In the genomic region with DNA sequence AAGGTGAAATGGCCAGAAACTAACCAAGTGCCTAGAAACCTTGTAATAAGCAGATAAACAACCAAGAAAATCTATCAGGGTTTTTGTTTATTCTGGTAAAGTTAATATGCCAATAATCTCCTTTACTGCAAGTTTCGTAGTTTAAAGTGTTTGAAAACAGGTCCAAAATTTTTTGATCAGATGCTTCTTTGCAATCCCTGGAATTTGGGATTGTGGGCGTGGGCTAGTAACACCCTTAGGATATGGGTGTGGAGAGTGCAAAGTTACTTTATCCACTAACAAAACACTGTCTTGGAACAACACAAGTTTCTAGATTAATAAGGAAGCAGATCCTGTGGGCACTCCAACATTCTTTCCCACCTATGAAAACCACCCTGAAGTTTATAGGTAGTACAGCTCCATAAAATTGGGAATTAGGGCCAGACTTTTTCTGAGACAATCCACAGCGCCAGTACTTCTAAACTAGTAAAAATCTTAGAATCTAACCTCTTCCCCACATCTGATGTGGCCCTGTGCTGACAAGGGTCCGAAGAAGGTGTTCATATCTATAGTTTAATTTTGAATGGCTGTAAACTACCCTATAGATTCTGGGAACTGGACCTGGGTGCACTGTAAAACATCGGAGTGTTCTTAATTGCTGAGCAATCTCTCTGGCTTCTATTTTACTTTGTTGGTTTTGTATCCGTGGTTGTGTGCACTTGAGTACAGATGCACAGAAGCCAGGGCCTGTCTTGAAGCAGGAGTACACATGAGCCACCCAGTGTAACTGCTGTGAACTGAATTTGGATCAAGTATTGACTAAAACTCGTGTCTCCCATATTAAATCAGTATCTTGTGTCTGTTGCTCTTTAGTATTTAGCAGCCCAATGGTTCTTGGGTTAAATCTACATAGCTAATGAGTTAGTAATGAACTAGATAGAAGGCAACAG, we compare ENCODE assay signal across 8 mouse cellular contexts. TPM values are rescaled to one million over a fixed set of nuclear protein-coding genes. Genes with fewer than 3 reads are reported as not detected.
DNase-seq lines count a peak whose midpoint lies in the region; ATAC-seq and TF ChIP-seq lines count a peak whose summit lies in the region.

No protein-coding gene starts in this region.

- WGBS in embryonic facial prominence, embryonic 15.5 days, result 7% methylated on average over 7 of the region's 7 CpGs
- WGBS in limb, embryonic 14.5 days, result 6% methylated on average over 7 of the region's 7 CpGs
- 10% methylated on average over 7 of the region's 7 CpGs for WGBS in stomach, embryonic 15.5 days

- H3K4me2 ChIP-seq in embryonic facial prominence, embryonic 15.5 days (replicated peaks), result peak overlapping the region; percentile 85
- peak overlapping the region; percentile 81 for H3K4me2 ChIP-seq in limb, embryonic 14.5 days (replicated peaks; ENCODE audit: low read depth, low read length, severe bottlenecking)
- peak overlapping the region; percentile 72 for H3K4me2 ChIP-seq in stomach, embryonic 15.5 days

- peaks cover 33% of the 10 kb centered on the region for H3K36me3 ChIP-seq in megakaryocyte, embryonic 14.5 days (replicated peaks; ENCODE audit: low read length)
- H3K36me3 ChIP-seq in embryonic facial prominence, embryonic 15.5 days, result peaks cover 19% of the 10 kb centered on the region
- peaks cover 22% of the 10 kb centered on the region for H3K36me3 ChIP-seq in limb, embryonic 14.5 days (ENCODE audit: control insufficient read depth, insufficient read depth, low read length)
- H3K36me3 ChIP-seq in stomach, embryonic 15.5 days, result peaks cover 19% of the 10 kb centered on the region

- H3K27me3 ChIP-seq in megakaryocyte, embryonic 14.5 days (replicated peaks), result no peaks in the 10 kb centered on the region
- H3K27me3 ChIP-seq in embryonic facial prominence, embryonic 15.5 days, result no peaks in the 10 kb centered on the region
- no peaks in the 10 kb centered on the region for H3K27me3 ChIP-seq in limb, embryonic 14.5 days (ENCODE audit: control insufficient read depth, insufficient read depth, low read length)
- no peaks in the 10 kb centered on the region for H3K27me3 ChIP-seq in stomach, embryonic 15.5 days (replicated peaks)

- peak overlapping the region; percentile 87 for H3K27ac ChIP-seq in embryonic facial prominence, embryonic 15.5 days (replicated peaks)
- H3K27ac ChIP-seq in limb, embryonic 14.5 days (replicated peaks; ENCODE audit: low read depth, low read length), result peak overlapping the region; percentile 74
- peak overlapping the region; percentile 88 for H3K27ac ChIP-seq in stomach, embryonic 15.5 days

- H3K9ac ChIP-seq in embryonic facial prominence, embryonic 15.5 days, result peak overlapping the region; percentile 64
- H3K9ac ChIP-seq in limb, embryonic 14.5 days (ENCODE audit: low read depth, low read length, severe bottlenecking), result peak overlapping the region; percentile 71
- peak overlapping the region; percentile 67 for H3K9ac ChIP-seq in stomach, embryonic 15.5 days

- no peak for ATAC-seq in megakaryocyte, adult 5-6 weeks (ENCODE audit: poor library complexity, severe bottlenecking)
- no peak for ATAC-seq in embryonic facial prominence, embryonic 15.5 days (ENCODE audit: insufficient number of reproducible peaks, low FRiP score, low TSS enrichment, low read depth)
- ATAC-seq in limb, embryonic 14.5 days (ENCODE audit: low FRiP score, low read depth), result no peak
- no peak for ATAC-seq in stomach, embryonic 15.5 days (ENCODE audit: insufficient read depth, low FRiP score, low read depth)
- no peak for ATAC-seq in megakaryocyte progenitor cell, adult 5-6 weeks (replicated peaks; ENCODE audit: poor library complexity)

- H3K4me3 ChIP-seq in megakaryocyte, embryonic 14.5 days (replicated peaks), result peak overlapping the region; percentile 100
- H3K4me3 ChIP-seq in embryonic facial prominence, embryonic 15.5 days (replicated peaks), result peak overlapping the region; percentile 78
- H3K4me3 ChIP-seq in limb, embryonic 14.5 days (replicated peaks; ENCODE audit: low read length), result peak overlapping the region; percentile 82
- peak overlapping the region; percentile 69 for H3K4me3 ChIP-seq in stomach, embryonic 15.5 days (replicated peaks)

- no peaks in the 10 kb centered on the region for H3K9me3 ChIP-seq in megakaryocyte, embryonic 14.5 days
- H3K9me3 ChIP-seq in embryonic facial prominence, embryonic 15.5 days (replicated peaks), result no peaks in the 10 kb centered on the region
- no peaks in the 10 kb centered on the region for H3K9me3 ChIP-seq in limb, embryonic 14.5 days (ENCODE audit: control insufficient read depth, low read length)
- no peaks in the 10 kb centered on the region for H3K9me3 ChIP-seq in stomach, embryonic 15.5 days

- TF ChIP-seq POLR2A in limb, embryonic 14.5 days (IDR thresholded peaks at IDR 0.05; ENCODE audit: borderline replicate concordance, extremely low read depth, insufficient read depth, insufficient read length), result no peak

- DNase-seq in limb, embryonic 14.5 days (ENCODE audit: low spot score), result no peak
- no peak for DNase-seq in cerebellum, adult 9-10 months
- DNase-seq in yolk sac, embryonic 10.5 days (ENCODE audit: low spot score), result no peak

- H3K4me1 ChIP-seq in megakaryocyte, embryonic 14.5 days, result peaks cover 61% of the 10 kb centered on the region
- H3K4me1 ChIP-seq in embryonic facial prominence, embryonic 15.5 days, result peaks cover 26% of the 10 kb centered on the region
- H3K4me1 ChIP-seq in limb, embryonic 14.5 days (ENCODE audit: control insufficient read depth, insufficient read depth, low read length), result peaks cover 18% of the 10 kb centered on the region
- H3K4me1 ChIP-seq in stomach, embryonic 15.5 days, result peaks cover 8% of the 10 kb centered on the region

RNA-seq across cellular contexts. Expression of a gene that starts 1.0 kb away (rescaled TPM):
- polyA plus RNA-seq in megakaryocyte, embryonic 14.5 days (2012; ENCODE audit: insufficient read depth, low replicate concordance), result 0.50 and 4.0 TPM in 2 replicates
- 11.4 and 13.0 TPM in 2 replicates for total RNA-seq in megakaryocyte, adult 5-6 weeks (2015)
- total RNA-seq in megakaryocyte, adult 5-6 weeks (2017), result 19.3 and 20.1 TPM in 2 replicates
- polyA plus RNA-seq in embryonic facial prominence, embryonic 15.5 days (2015; fragmentation: Nextera tagmentation; extraction: Ambion mirVana), result 17.1 and 17.9 TPM in 2 replicates
- polyA plus RNA-seq in limb, embryonic 14.5 days (2012; rRNA removed), result 13.2 and 14.1 TPM in 2 replicates
- polyA plus RNA-seq in limb, embryonic 14.5 days (2014; fragmentation: Nextera tagmentation; extraction: Ambion mirVana), result 21.8 and 24.0 TPM in 2 replicates
- 27.0 and 27.6 TPM in 2 replicates for polyA plus RNA-seq in stomach, embryonic 15.5 days (2015; fragmentation: Nextera tagmentation; extraction: Ambion mirVana)
- 47.7 and 62.1 TPM in 2 replicates for total RNA-seq in megakaryocyte progenitor cell, adult 5-6 weeks (2015)
- total RNA-seq in megakaryocyte progenitor cell, adult 5-6 weeks (2017), result 71.2 and 80.3 TPM in 2 replicates

RNA-seq across cellular contexts. Expression of a gene that starts 1.3 kb away (rescaled TPM):
- polyA plus RNA-seq in megakaryocyte, embryonic 14.5 days (2012; ENCODE audit: insufficient read depth, low replicate concordance), result 2.7 and 25.3 TPM in 2 replicates
- total RNA-seq in megakaryocyte, adult 5-6 weeks (2015), result 182 and 193 TPM in 2 replicates
- 187 and 225 TPM in 2 replicates for total RNA-seq in megakaryocyte, adult 5-6 weeks (2017)
- 223 and 228 TPM in 2 replicates for polyA plus RNA-seq in embryonic facial prominence, embryonic 15.5 days (2015; fragmentation: Nextera tagmentation; extraction: Ambion mirVana)
- 123 and 146 TPM in 2 replicates for polyA plus RNA-seq in limb, embryonic 14.5 days (2012; rRNA removed)
- polyA plus RNA-seq in limb, embryonic 14.5 days (2014; fragmentation: Nextera tagmentation; extraction: Ambion mirVana), result 254 and 266 TPM in 2 replicates
- 220 and 231 TPM in 2 replicates for polyA plus RNA-seq in stomach, embryonic 15.5 days (2015; fragmentation: Nextera tagmentation; extraction: Ambion mirVana)
- 393 and 397 TPM in 2 replicates for total RNA-seq in megakaryocyte progenitor cell, adult 5-6 weeks (2015)
- 381 and 407 TPM in 2 replicates for total RNA-seq in megakaryocyte progenitor cell, adult 5-6 weeks (2017)

RNA-seq across cellular contexts. Expression of a gene that starts 22.1 kb away (rescaled TPM):
- 10.0 and 62.0 TPM in 2 replicates for polyA plus RNA-seq in megakaryocyte, embryonic 14.5 days (2012; ENCODE audit: insufficient read depth, low replicate concordance)
- total RNA-seq in megakaryocyte, adult 5-6 weeks (2015), result 83.0 and 91.0 TPM in 2 replicates
- 133 and 141 TPM in 2 replicates for total RNA-seq in megakaryocyte, adult 5-6 weeks (2017)
- polyA plus RNA-seq in embryonic facial prominence, embryonic 15.5 days (2015; fragmentation: Nextera tagmentation; extraction: Ambion mirVana), result 97.3 and 106 TPM in 2 replicates
- 83.0 and 96.8 TPM in 2 replicates for polyA plus RNA-seq in limb, embryonic 14.5 days (2012; rRNA removed)
- 102 and 108 TPM in 2 replicates for polyA plus RNA-seq in limb, embryonic 14.5 days (2014; fragmentation: Nextera tagmentation; extraction: Ambion mirVana)
- 89.4 and 94.1 TPM in 2 replicates for polyA plus RNA-seq in stomach, embryonic 15.5 days (2015; fragmentation: Nextera tagmentation; extraction: Ambion mirVana)
- 143 and 160 TPM in 2 replicates for total RNA-seq in megakaryocyte progenitor cell, adult 5-6 weeks (2015)
- total RNA-seq in megakaryocyte progenitor cell, adult 5-6 weeks (2017), result 142 and 151 TPM in 2 replicates

RNA-seq across cellular contexts. Expression of a gene that starts 47.1 kb away (rescaled TPM):
- 0.31 TPM in 1 of 2 replicates, not detected in the other for polyA plus RNA-seq in megakaryocyte, embryonic 14.5 days (2012; ENCODE audit: insufficient read depth, low replicate concordance)
- 6.4 and 7.6 TPM in 2 replicates for total RNA-seq in megakaryocyte, adult 5-6 weeks (2015)
- 13.3 and 14.4 TPM in 2 replicates for total RNA-seq in megakaryocyte, adult 5-6 weeks (2017)
- 17.8 and 18.8 TPM in 2 replicates for polyA plus RNA-seq in embryonic facial prominence, embryonic 15.5 days (2015; fragmentation: Nextera tagmentation; extraction: Ambion mirVana)
- 24.0 and 24.9 TPM in 2 replicates for polyA plus RNA-seq in limb, embryonic 14.5 days (2012; rRNA removed)
- polyA plus RNA-seq in limb, embryonic 14.5 days (2014; fragmentation: Nextera tagmentation; extraction: Ambion mirVana), result 15.1 and 15.4 TPM in 2 replicates
- 14.5 and 16.7 TPM in 2 replicates for polyA plus RNA-seq in stomach, embryonic 15.5 days (2015; fragmentation: Nextera tagmentation; extraction: Ambion mirVana)
- total RNA-seq in megakaryocyte progenitor cell, adult 5-6 weeks (2015), result 17.9 and 20.1 TPM in 2 replicates
- total RNA-seq in megakaryocyte progenitor cell, adult 5-6 weeks (2017), result 27.3 and 35.1 TPM in 2 replicates

RNA-seq across cellular contexts. Expression of a gene that starts 51.5 kb away (rescaled TPM):
- not detected in 2 replicates for polyA plus RNA-seq in megakaryocyte, embryonic 14.5 days (2012; ENCODE audit: insufficient read depth, low replicate concordance)
- 0.31 and 1.3 TPM in 2 replicates for total RNA-seq in megakaryocyte, adult 5-6 weeks (2015)
- not detected in 2 replicates for total RNA-seq in megakaryocyte, adult 5-6 weeks (2017)
- polyA plus RNA-seq in embryonic facial prominence, embryonic 15.5 days (2015; fragmentation: Nextera tagmentation; extraction: Ambion mirVana), result not detected in 2 replicates
- polyA plus RNA-seq in limb, embryonic 14.5 days (2012; rRNA removed), result 0.51 and 0.58 TPM in 2 replicates
- polyA plus RNA-seq in limb, embryonic 14.5 days (2014; fragmentation: Nextera tagmentation; extraction: Ambion mirVana), result not detected in 2 replicates
- polyA plus RNA-seq in stomach, embryonic 15.5 days (2015; fragmentation: Nextera tagmentation; extraction: Ambion mirVana), result 0.54 TPM in 1 of 2 replicates, not detected in the other
- total RNA-seq in megakaryocyte progenitor cell, adult 5-6 weeks (2015), result 1.3 and 1.9 TPM in 2 replicates
- not detected in 2 replicates for total RNA-seq in megakaryocyte progenitor cell, adult 5-6 weeks (2017)
